Mouse (Mus musculus) midbrain, embryonic 13.5 days (tissue): ENCODE data around the gene Celsr2. TPM values are rescaled to one million over a fixed set of nuclear protein-coding genes. Genes with fewer than 3 reads are reported as not detected.

Source experiments
- polyA plus RNA-seq: library from polyadenylated mRNA; unstranded; fragments of >200 nt; fragmentation: Nextera tagmentation; extraction: Ambion mirVana; gene quantifications from 2 replicates; pipeline ENCODE4 v1.2.1, GENCODE M21; 2015

Gene Celsr2
- polyA plus RNA-seq, 1 experiment from 2014 or later: 65.5 TPM

Other genes starting within 250 kb of the Celsr2 start
- 9.9 and 11.0 TPM in 2 replicates for gene Amigo1, start 229.2 kb downstream of the Celsr2 start, polyA plus RNA-seq
- 4.3 and 5.6 TPM in 2 replicates for gene Cyb561d1, start 214.3 kb downstream of the Celsr2 start, polyA plus RNA-seq
- 27.8 and 28.8 TPM in 2 replicates for gene Atxn7l2, start 204.6 kb downstream of the Celsr2 start, polyA plus RNA-seq
- 0.92 and 0.95 TPM in 2 replicates for gene Sypl2, start 188.9 kb downstream of the Celsr2 start, polyA plus RNA-seq
- 242 and 257 TPM in 2 replicates for gene Psma5, start 158.6 kb downstream of the Celsr2 start, polyA plus RNA-seq
- gene Sort1, start 131.5 kb downstream of the Celsr2 start, polyA plus RNA-seq: 14.9 and 18.3 TPM in 2 replicates
- gene Mybphl, start 50.6 kb downstream of the Celsr2 start, polyA plus RNA-seq: not detected in 2 replicates
- gene Psrc1, start 31.7 kb downstream of the Celsr2 start, polyA plus RNA-seq: 23.7 and 25.4 TPM in 2 replicates
- 208 and 216 TPM in 2 replicates for gene Sars, start 29.7 kb upstream of the Celsr2 start, polyA plus RNA-seq
- 0.58 and 1.3 TPM in 2 replicates for gene 1700013F07Rik, start 118.6 kb upstream of the Celsr2 start, polyA plus RNA-seq
- 7.5 and 9.8 TPM in 2 replicates for gene 5330417C22Rik, start 121.0 kb upstream of the Celsr2 start, polyA plus RNA-seq
- gene Tmem167b, start 146.9 kb upstream of the Celsr2 start, polyA plus RNA-seq: 66.4 and 67.6 TPM in 2 replicates
- 68.8 and 82.1 TPM in 2 replicates for gene Taf13, start 156.1 kb upstream of the Celsr2 start, polyA plus RNA-seq
- gene Wdr47, start 175.7 kb upstream of the Celsr2 start, polyA plus RNA-seq: 95.9 and 98.5 TPM in 2 replicates
- 52.3 and 57.5 TPM in 2 replicates for gene Clcc1, start 238.4 kb upstream of the Celsr2 start, polyA plus RNA-seq